Mouse (Mus musculus) right cerebral cortex, adult 2 months (tissue): ENCODE results near the gene Polr2e.

Experiments used
- DNase-seq, 2 experiments: peaks; one replicate each; pipeline ENCODE4 v3.0.0; 2021 to 2022; ENCODE audit warnings: low spot score in 2 of 2

Gene Polr2e

GRCm38 (mm10) chr10:79988506-79989271 is 50.9 kb downstream of the Polr2e start, which contains the start of gene Cnn2:
TSS of gene Cnn2 (plus strand) at chr10:79988584.
- no peak for DNase-seq

GRCm38 (mm10) chr10:79987771-79988505 is 51.7 kb downstream of the Polr2e start:
- no peak for DNase-seq

- DNase-seq = peak; percentile 81 to 89
These were observed 52.6 kb downstream of the Polr2e start for GRCm38 (mm10) chr10:79986963-79987362.

- no peak for DNase-seq
These were observed 53.2 kb downstream of the Polr2e start for GRCm38 (mm10) chr10:79986232-79986878.
